ENCODE assay signal across 36 mouse cellular contexts in genomic region chr6:116738046-116738445, GRCm38 (mm10). TPM values are rescaled to one million over a fixed set of nuclear protein-coding genes. Genes with fewer than 3 reads are reported as not detected.
"Had no signal": no experiment of that assay in that cellular context is flagged by ENCODE, and none has a peak within 500 bp of the region (broad histone marks: within the 10 kb centered on the region; RNA-seq: fewer than 3 reads in every experiment).

No protein-coding gene starts in this region.

- H3K27ac ChIP-seq: heart, embryonic 10.5 days; heart, embryonic 13.5 days; heart, embryonic 15.5 days; hindbrain, embryonic 10.5 days; hindbrain, embryonic 12.5 days; hindbrain, embryonic 13.5 days; hindbrain, embryonic 14.5 days; hindbrain, embryonic 15.5 days; hindbrain, postnatal 0 days; intestine, embryonic 15.5 days; kidney, embryonic 15.5 days; kidney, postnatal 0 days; layer of hippocampus, adult 2 months; left cerebral cortex, adult 2 months had no signal

- H3K9me3 ChIP-seq: heart, embryonic 10.5 days; heart, embryonic 12.5 days; heart, embryonic 13.5 days; heart, embryonic 15.5 days; hindbrain, embryonic 10.5 days; hindbrain, embryonic 12.5 days; hindbrain, embryonic 13.5 days; hindbrain, embryonic 15.5 days; intestine, embryonic 15.5 days; kidney, embryonic 15.5 days had no signal

- H3K9ac ChIP-seq: heart, embryonic 12.5 days; heart, embryonic 13.5 days; heart, embryonic 15.5 days; hindbrain, embryonic 12.5 days; hindbrain, embryonic 13.5 days; hindbrain, embryonic 14.5 days; hindbrain, embryonic 15.5 days; intestine, embryonic 15.5 days; kidney, embryonic 15.5 days had no signal

- H3K4me3 ChIP-seq: heart, embryonic 10.5 days; heart, embryonic 12.5 days; heart, embryonic 13.5 days; heart, embryonic 15.5 days; hindbrain, embryonic 10.5 days; hindbrain, embryonic 12.5 days; hindbrain, embryonic 13.5 days; hindbrain, embryonic 15.5 days; intestine, embryonic 15.5 days; kidney, embryonic 15.5 days; layer of hippocampus, adult 2 months; left cerebral cortex, adult 2 months had no signal

- ATAC-seq: hindbrain, embryonic 16.5 days; hindbrain, postnatal 0 days; inflammation-experienced regulatory T-cells, adult 6 months; intestine, embryonic 15.5 days; intestine, embryonic 16.5 days; intestine, postnatal 0 days had no signal

- H3K4me2 ChIP-seq: heart, embryonic 12.5 days; heart, embryonic 13.5 days; heart, embryonic 15.5 days; hindbrain, embryonic 12.5 days; hindbrain, embryonic 13.5 days; hindbrain, embryonic 14.5 days; hindbrain, embryonic 15.5 days; intestine, embryonic 15.5 days; kidney, embryonic 15.5 days had no signal

- H3K27me3 ChIP-seq: heart, embryonic 12.5 days; heart, embryonic 13.5 days; heart, embryonic 15.5 days; hindbrain, embryonic 12.5 days; hindbrain, embryonic 13.5 days; hindbrain, embryonic 15.5 days; intestine, embryonic 15.5 days; kidney, embryonic 15.5 days had no signal

- H3K36me3 ChIP-seq: heart, embryonic 10.5 days; heart, embryonic 12.5 days; heart, embryonic 13.5 days; heart, embryonic 15.5 days; hindbrain, embryonic 10.5 days; hindbrain, embryonic 12.5 days; hindbrain, embryonic 13.5 days; hindbrain, embryonic 15.5 days; intestine, embryonic 15.5 days; kidney, embryonic 15.5 days had no signal

- H3K4me1 ChIP-seq: heart, embryonic 10.5 days; heart, embryonic 12.5 days; heart, embryonic 13.5 days; heart, embryonic 15.5 days; hindbrain, embryonic 10.5 days; hindbrain, embryonic 12.5 days; hindbrain, embryonic 13.5 days; hindbrain, embryonic 15.5 days; intestine, embryonic 15.5 days; kidney, embryonic 15.5 days had no signal

- DNase-seq: heart, postnatal 10 days; heart, postnatal 14 days; heart, postnatal 36 days; heart, postnatal 4 days; kidney, adult 11 months; kidney, adult 18-20 months; kidney, adult 2 months; kidney, adult 8-10 months; kidney, adult 9 months; kidney, postnatal 10 days; kidney, postnatal 14 days; kidney, postnatal 25 days; kidney, postnatal 36 days; kidney, postnatal 4 days; layer of hippocampus, adult 9-11 months; layer of hippocampus, postnatal 36 days had no signal

RNA-seq across cellular contexts. Expression of gene Tmem72, which starts 21.3 kb away (rescaled TPM):
- total RNA-seq: hematopoietic stem cell, adult 5-6 weeks had no signal
- polyA plus RNA-seq: intestine, postnatal 0 days had no signal
